Mouse (Mus musculus) neural tube, embryonic 11.5 days (tissue): ENCODE results near the gene Mark3. TPM values are rescaled to one million over a fixed set of nuclear protein-coding genes. Genes with fewer than 3 reads are reported as not detected.

Experiments
- ATAC-seq: fragments of 200-750 bp; cut with Nextera tagmentation; 2 replicates; pipeline ENCODE4 v1.8.0; 2017; ENCODE audit warnings: moderate number of reproducible peaks, mild to moderate bottlenecking, moderate TSS enrichment, moderate library complexity; ENCODE audit not compliant: insufficient read depth, low FRiP score, low TSS enrichment
- DNase-seq: peaks from one replicate; pipeline ENCODE4 v3.0.0-alpha.2; 2015; ENCODE audit warnings: low spot score
- H3K27ac ChIP-seq: fragments of 300-500 bp; sonication (generic); 2 replicates; pipeline ENCODE4 v1.5.1; 2014; ENCODE audit warnings: low read depth, mild to moderate bottlenecking, low read length
- H3K27me3 ChIP-seq: fragments of 300-500 bp; sonication (generic); 2 replicates; pipeline ENCODE4 v1.6.1; 2014; ENCODE audit warnings: mild to moderate bottlenecking, low read length, mixed read lengths; ENCODE audit not compliant: control insufficient read depth, insufficient read depth
- H3K36me3 ChIP-seq: fragments of 300-500 bp; sonication (generic); 2 replicates; pipeline ENCODE4 v1.6.1; 2014; ENCODE audit warnings: mild to moderate bottlenecking, low read length, moderate library complexity, mixed read lengths; ENCODE audit not compliant: control insufficient read depth, insufficient read depth
- H3K4me1 ChIP-seq: fragments of 300-500 bp; sonication (generic); 2 replicates; pipeline ENCODE4 v1.6.1; 2014; ENCODE audit warnings: low read length, mixed read lengths; ENCODE audit not compliant: control insufficient read depth, insufficient read depth
- H3K4me2 ChIP-seq: fragments of 300-500 bp; sonication (generic); 2 replicates; pipeline ENCODE4 v1.6.1; 2014; ENCODE audit warnings: low read depth, mild to moderate bottlenecking, moderate library complexity
- H3K4me3 ChIP-seq: fragments of 300-500 bp; sonication (generic); 2 replicates; pipeline ENCODE4 v1.5.1; 2014; ENCODE audit warnings: low read depth, low read length
- H3K9ac ChIP-seq: fragments of 300-500 bp; sonication (generic); 2 replicates; pipeline ENCODE4 v1.6.1; 2014; ENCODE audit warnings: mild to moderate bottlenecking, low read length
- H3K9me3 ChIP-seq: fragments of 300-500 bp; sonication (generic); 2 replicates; pipeline ENCODE4 v1.6.1; 2016; ENCODE audit warnings: low read length; ENCODE audit not compliant: control insufficient read depth
- WGBS: fragments of 180-500 bp; shearing (Covaris S2); extraction: QIAGEN DNeasy Blood & Tissue Kit; methylation state at CpG from one replicate; pipeline ENCODE4 v1.1.7; 2014; 5-methylcytosine and 5-hydroxymethylcytosine counted together
- polyA plus RNA-seq: library from polyadenylated mRNA; unstranded; fragments of >200 nt; fragmentation: Nextera tagmentation; extraction: Ambion mirVana; gene quantifications from 2 replicates; pipeline ENCODE4 v1.2.1, GENCODE M21; 2014

Mark3 gene
- polyA plus RNA-seq, 1 experiment from 2014 or later, result 73.1 TPM

DNA sequence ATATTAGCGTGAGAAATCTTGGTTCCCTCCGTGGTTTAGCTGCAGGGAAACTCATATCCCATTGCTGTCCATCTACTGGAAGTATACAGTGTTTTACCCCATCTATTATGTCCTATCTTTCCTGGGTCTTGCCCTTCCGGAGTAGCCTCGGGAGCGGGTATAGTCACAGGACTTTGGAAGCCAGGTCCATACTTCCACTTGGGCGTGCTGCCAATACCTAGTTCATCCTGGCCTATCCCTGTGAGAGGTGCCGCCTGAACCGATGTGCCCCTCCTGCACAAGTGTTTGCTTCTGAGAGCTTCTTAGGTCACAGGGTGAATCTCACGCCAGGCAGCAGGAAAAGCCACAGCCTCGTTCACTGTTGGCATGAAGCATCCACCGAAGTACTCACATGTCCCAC is 115.1 kb downstream of the Mark3 start:
- ATAC-seq (no peak), DNase-seq (no peak)
- 89% methylated on average over 11 of the region's 11 CpGs for WGBS
- Histone ChIP-seq H3K4me2 (no peak overlapping the region), H3K27ac (no peak overlapping the region), H3K4me1 (peaks cover 48% of the 10 kb centered on the region), H3K9me3 (no peaks in the 10 kb centered on the region), H3K36me3 (no peaks in the 10 kb centered on the region), H3K9ac (no peak overlapping the region), H3K4me3 (no peak overlapping the region), H3K27me3 (no peaks in the 10 kb centered on the region)

DNA sequence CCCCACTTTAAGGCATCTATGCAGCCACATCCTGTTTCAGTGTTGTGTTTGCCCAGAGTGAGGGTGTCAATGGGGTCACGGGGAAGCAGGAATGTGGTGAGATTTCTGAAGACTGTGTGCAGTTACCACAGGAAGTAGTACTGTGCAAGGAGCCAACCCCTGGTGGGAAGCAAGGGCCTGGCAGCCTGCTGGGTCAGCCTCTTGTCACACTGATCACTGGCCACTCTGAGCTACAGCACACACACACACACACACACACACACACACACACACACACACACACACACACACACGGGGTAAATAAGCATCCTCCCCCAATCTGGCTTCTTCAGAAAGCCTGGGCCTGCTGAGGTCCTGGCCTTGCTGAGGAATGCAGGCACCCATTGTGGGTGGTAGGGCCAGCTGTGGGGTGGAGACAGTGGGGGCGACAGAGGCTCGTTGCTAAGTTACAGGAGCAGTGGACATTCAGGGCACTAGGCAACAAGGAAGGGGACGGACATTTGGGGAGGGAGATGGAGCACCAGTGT is 117.1 kb downstream of the Mark3 start:
- Histone ChIP-seq H3K4me1 (peaks cover 65% of the 10 kb centered on the region), H3K4me2 (0 out of 2 replicates have a peak overlapping the region, but pooled peaks have one; percentile 14), H3K9me3 (no peaks in the 10 kb centered on the region), H3K27ac (peak overlapping the region; percentile 92), H3K4me3 (no peak overlapping the region), H3K27me3 (no peaks in the 10 kb centered on the region), H3K36me3 (no peaks in the 10 kb centered on the region), H3K9ac (peak overlapping the region; percentile 18; the same call in 1 of the 2 replicates)
- ATAC-seq, result peak; percentile 20; the same call in 1 of the 2 replicates
- DNase-seq, result peak; percentile 77
- 5% methylated on average over 5 of the region's 5 CpGs for WGBS

DNA sequence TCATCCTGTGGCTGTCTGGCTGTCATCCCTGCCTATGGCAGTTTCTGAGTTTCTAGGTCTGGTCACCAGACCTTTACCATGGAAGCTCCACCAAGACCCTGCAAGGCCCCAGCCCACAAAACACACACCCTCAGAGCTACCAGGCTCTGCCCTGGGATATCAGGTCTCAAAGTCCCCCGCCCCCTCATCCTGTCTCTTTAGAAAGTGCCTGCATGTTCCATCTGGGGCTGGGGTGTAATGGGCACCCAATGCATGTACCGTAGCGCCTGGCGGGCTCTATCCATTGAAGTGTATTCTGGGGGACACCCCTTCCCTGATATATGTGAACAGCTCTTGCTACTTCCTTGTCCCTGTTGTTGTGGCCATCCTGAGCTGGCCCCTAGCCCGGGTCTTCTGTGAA is 118.6 kb downstream of the Mark3 start:
- DNase-seq (no peak), ATAC-seq (no peak)
- H3K4me2 ChIP-seq, result no peak overlapping the region
- peaks cover 56% of the 10 kb centered on the region for H3K4me1 ChIP-seq
- H3K27ac ChIP-seq, result peak overlapping the region; percentile 92
- no peaks in the 10 kb centered on the region for H3K27me3 ChIP-seq
- H3K4me3 ChIP-seq, result no peak overlapping the region
- H3K9me3 ChIP-seq, result no peaks in the 10 kb centered on the region
- H3K36me3 ChIP-seq, result no peaks in the 10 kb centered on the region
- WGBS, result 64% methylated on average over 5 of the region's 5 CpGs
- peak overlapping the region; percentile 45 for H3K9ac ChIP-seq

DNA sequence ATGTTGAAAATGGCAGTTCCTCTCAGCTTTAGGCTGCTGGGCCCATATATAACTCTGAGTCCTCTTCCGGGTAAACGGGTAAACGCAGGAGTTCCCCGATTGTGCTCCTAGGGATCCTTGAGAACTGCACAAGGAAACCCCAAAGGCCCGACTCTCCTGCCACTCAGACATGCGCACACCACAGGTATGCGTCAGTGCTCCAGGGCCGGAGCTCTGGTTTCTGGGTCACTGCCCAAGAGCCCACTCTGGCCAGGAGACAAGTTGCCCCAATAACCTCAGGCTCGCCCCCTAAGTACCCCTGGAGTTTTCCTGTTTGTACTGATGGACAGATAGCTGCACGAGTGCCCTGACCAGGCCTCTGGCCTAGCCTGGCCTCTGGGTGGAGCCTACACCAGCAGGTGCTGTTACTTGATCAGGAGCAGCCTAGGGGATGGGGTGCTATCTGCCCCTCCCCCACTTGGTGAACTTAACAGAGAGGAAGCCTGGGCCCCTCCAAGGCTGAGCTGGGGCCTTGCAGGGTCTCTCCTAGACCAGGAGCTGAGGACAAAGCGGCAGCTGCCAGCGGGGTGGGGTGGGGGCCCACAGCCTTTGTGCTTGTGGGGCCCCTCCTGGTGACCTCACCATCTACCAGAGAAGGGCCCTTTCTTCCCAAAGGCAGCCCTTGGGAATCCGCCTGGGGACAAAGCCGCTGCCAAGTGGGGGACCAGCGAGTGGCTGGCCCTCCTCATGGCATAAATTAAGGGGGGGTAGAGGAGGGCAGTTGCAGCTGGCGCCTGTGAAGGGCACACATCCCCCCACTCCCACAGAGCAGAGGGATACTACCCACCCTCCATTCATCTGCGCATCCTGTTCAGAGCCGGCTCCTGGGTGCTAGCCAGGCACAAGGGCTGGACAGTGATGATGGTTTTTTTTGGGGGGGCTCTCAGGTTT is 119.3 kb downstream of the Mark3 start:
- no peak overlapping the region for H3K4me3 ChIP-seq
- DNase-seq, result peak; percentile 89
- no peaks in the 10 kb centered on the region for H3K9me3 ChIP-seq
- H3K27ac ChIP-seq, result peak overlapping the region; percentile 92
- H3K4me2 ChIP-seq, result peak overlapping the region; percentile 32
- 21% methylated on average over 18 of the region's 18 CpGs for WGBS
- H3K4me1 ChIP-seq, result peaks cover 56% of the 10 kb centered on the region
- peak; percentile 81 for ATAC-seq
- H3K9ac ChIP-seq, result peak overlapping the region; percentile 45
- H3K36me3 ChIP-seq, result no peaks in the 10 kb centered on the region
- no peaks in the 10 kb centered on the region for H3K27me3 ChIP-seq

DNA sequence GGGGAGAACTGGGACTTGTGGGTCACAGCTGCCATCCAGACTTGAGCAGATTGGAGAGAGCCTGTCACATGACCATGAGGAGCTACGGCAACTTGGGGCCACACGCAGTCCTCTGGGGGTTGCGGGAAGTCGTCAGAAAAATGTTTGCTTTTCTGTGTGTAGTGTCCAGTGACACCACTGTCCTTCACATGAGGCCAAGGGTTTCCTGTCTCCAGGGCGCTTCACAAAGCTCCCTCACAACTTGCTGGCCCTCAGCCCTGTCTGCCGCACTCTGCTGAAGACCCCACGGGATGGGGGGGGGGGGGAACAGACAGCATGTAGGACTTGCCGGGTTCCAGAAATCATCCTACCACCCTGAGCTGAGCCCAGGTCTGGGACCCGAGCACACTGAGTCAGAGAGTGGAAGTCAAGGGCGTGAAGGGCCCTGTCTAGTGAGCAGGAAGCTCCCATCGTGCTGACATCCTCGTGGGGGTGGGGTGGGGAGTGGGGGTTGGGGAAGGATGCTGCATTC is 120.0 kb downstream of the Mark3 start:
- no peaks in the 10 kb centered on the region for H3K36me3 ChIP-seq
- no peak overlapping the region for H3K4me3 ChIP-seq
- H3K27me3 ChIP-seq, result no peaks in the 10 kb centered on the region
- H3K9ac ChIP-seq, result peak overlapping the region; percentile 45
- H3K4me1 ChIP-seq, result peaks cover 56% of the 10 kb centered on the region
- 6% methylated on average over 12 of the region's 12 CpGs for WGBS
- ATAC-seq, result peak; percentile 27
- peak overlapping the region; percentile 32 for H3K4me2 ChIP-seq
- no peaks in the 10 kb centered on the region for H3K9me3 ChIP-seq
- peak overlapping the region; percentile 92 for H3K27ac ChIP-seq
- no peak for DNase-seq

DNA sequence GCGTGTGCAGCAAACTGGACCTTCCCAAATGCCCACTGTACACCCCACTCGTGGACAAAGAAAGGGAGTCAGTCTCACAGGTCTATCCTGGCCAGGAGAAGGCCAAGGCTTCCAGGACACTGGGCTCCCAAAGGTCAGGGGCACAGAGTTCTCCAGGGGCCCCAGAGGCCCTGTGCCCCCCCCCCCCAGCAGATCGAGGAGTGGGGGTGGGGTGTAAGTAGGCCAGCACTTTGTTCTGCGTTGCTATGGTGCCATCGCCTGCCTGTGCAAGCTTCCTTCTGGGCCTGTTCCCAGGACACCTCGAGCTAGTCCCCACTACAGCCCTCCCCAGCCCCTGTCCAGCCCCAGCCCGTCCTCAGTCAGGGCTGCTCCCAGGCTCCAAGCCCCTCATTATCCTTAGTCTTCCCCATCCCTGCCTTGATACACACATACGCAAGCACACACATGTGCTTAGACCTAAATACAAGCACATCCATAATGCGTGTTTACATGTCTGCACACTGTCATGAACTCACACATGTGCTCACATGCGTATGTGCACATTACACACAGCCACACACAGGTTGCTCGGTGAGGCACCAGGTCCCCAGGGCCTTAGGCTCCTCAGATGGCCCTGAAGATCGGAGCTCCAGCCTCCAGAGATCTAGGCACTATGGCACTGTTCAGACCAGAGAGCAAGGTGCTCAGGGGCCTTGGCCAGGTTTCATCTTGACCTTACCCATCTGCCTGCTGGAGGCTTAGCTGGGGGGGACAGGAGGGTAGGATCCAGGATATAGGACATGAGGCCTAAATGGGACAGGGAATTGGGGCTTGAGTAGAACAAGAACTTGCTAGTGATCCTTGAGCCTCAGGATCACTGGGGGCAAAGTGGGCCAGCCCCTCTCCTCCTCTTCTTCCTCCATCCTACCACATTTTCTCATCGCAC is 120.8 kb downstream of the Mark3 start:
- 47% methylated on average over 12 of the region's 13 CpGs for WGBS
- Histone ChIP-seq H3K9me3 (no peaks in the 10 kb centered on the region), H3K4me2 (peak overlapping the region; percentile 32), H3K36me3 (no peaks in the 10 kb centered on the region), H3K4me3 (no peak overlapping the region), H3K4me1 (peaks cover 56% of the 10 kb centered on the region), H3K9ac (peak overlapping the region; percentile 46), H3K27ac (peak overlapping the region; percentile 92), H3K27me3 (no peaks in the 10 kb centered on the region)
- DNase-seq (peak; percentile 72), ATAC-seq (peak; percentile 49)

DNA sequence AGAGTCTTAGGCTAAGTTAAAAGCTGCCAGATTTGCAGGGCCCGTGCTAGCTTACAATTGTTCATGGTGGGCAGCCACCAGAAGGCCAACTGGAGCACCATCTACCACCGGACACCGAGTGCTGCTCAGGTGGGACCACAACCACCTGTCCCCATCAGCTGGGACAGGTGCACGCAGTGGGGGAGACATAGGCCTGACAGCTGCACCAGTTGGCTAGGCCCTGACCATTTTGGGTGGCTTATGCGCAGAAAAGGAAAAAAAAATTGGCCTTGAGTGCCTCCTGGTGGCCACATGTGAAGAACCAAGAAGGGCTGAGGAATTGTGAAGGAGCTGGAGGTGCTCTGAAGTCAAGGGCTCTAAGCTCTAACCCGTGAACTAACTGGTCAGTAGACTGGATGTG is 121.9 kb downstream of the Mark3 start:
- Histone ChIP-seq H3K4me2 (no peak overlapping the region), H3K4me3 (no peak overlapping the region), H3K4me1 (peaks cover 47% of the 10 kb centered on the region), H3K36me3 (no peaks in the 10 kb centered on the region), H3K27me3 (no peaks in the 10 kb centered on the region), H3K27ac (peak overlapping the region; percentile 92), H3K9me3 (no peaks in the 10 kb centered on the region), H3K9ac (peak overlapping the region; percentile 14; the same call in 1 of the 2 replicates)
- DNase-seq, result peak; percentile 84
- ATAC-seq, result no peak
- WGBS, result 23% methylated on average over 6 of the region's 6 CpGs

DNA sequence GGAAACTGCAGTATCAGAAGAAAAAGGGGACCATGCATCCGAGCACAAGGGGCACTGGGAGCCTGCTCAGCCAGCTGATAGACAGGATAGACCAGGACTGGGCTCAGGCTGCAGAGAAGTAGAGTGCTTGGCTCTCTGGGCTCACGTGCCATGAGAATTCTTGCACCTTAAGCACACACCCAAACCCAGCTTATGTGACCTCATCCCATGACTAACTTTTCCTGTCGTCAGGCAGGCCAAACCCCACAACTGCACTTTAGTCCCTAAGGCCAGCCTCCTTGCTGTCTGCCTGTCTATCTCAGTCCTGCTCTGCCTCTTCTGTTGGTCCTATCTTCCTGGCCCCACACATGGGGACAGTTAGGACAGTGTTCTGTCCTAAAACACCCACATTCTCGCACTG is 123.4 kb downstream of the Mark3 start:
- 73% methylated on average over 4 of the region's 4 CpGs for WGBS

More for the DNA sequence above, 123.4 kb downstream of the Mark3 start:
- Histone ChIP-seq H3K27me3 (no peaks in the 10 kb centered on the region), H3K4me1 (peaks cover 33% of the 10 kb centered on the region), H3K36me3 (no peaks in the 10 kb centered on the region), H3K9ac (no peak overlapping the region), H3K9me3 (no peaks in the 10 kb centered on the region), H3K4me2 (no peak overlapping the region), H3K4me3 (no peak overlapping the region), H3K27ac (no peak overlapping the region)
- ATAC-seq (no peak), DNase-seq (no peak)
